Mouse (Mus musculus): Measurements from ENCODE around the gene Ctsk. TPM values are rescaled to one million over a fixed set of nuclear protein-coding genes. Genes with fewer than 3 reads are reported as not detected.

Ctsk gene
- polyA plus RNA-seq, 1 experiment from 2014 or later = 7.9 TPM

Other genes with a start within 250 kb of the Ctsk start
- gene Bnipl, start 248.1 kb upstream of the Ctsk start, polyA plus RNA-seq (2015; fragmentation: Nextera tagmentation; extraction: Ambion mirVana) = 0.29 TPM in 1 of 2 replicates, not detected in the other
- gene Mindy1, start 217.9 kb upstream of the Ctsk start, polyA plus RNA-seq (2015; fragmentation: Nextera tagmentation; extraction: Ambion mirVana) = 34.5 and 36.6 TPM in 2 replicates
- 66.5 and 69.9 TPM in 2 replicates for gene Prune1, start 217.2 kb upstream of the Ctsk start, polyA plus RNA-seq (2015; fragmentation: Nextera tagmentation; extraction: Ambion mirVana)
- gene Anxa9, start 192.1 kb upstream of the Ctsk start, polyA plus RNA-seq (2015; fragmentation: Nextera tagmentation; extraction: Ambion mirVana) = 0.47 and 0.72 TPM in 2 replicates
- 92.7 and 101 TPM in 2 replicates for gene Cers2, start 184.5 kb upstream of the Ctsk start, polyA plus RNA-seq (2015; fragmentation: Nextera tagmentation; extraction: Ambion mirVana)
- gene Setdb1, start 142.1 kb upstream of the Ctsk start, polyA plus RNA-seq (2015; fragmentation: Nextera tagmentation; extraction: Ambion mirVana) = 39.3 and 42.7 TPM in 2 replicates
- not detected in 2 replicates for gene 4930558C23Rik, start 96.4 kb upstream of the Ctsk start, polyA plus RNA-seq (2015; fragmentation: Nextera tagmentation; extraction: Ambion mirVana)
- 15.8 and 17.5 TPM in 2 replicates for gene Arnt, start 64.9 kb upstream of the Ctsk start, polyA plus RNA-seq (2015; fragmentation: Nextera tagmentation; extraction: Ambion mirVana)
- gene Ctss, start 27.5 kb downstream of the Ctsk start, polyA plus RNA-seq (2015; fragmentation: Nextera tagmentation; extraction: Ambion mirVana) = 14.3 and 19.3 TPM in 2 replicates
- not detected in 2 replicates for gene Hormad1, start 60.4 kb downstream of the Ctsk start, polyA plus RNA-seq (2015; fragmentation: Nextera tagmentation; extraction: Ambion mirVana)
- 25.8 and 26.8 TPM in 2 replicates for gene Golph3l, start 89.7 kb downstream of the Ctsk start, polyA plus RNA-seq (2015; fragmentation: Nextera tagmentation; extraction: Ambion mirVana)
- gene Ensa, start 125.7 kb downstream of the Ctsk start, polyA plus RNA-seq (2015; fragmentation: Nextera tagmentation; extraction: Ambion mirVana) = 109 and 110 TPM in 2 replicates
- 46.3 and 47.4 TPM in 2 replicates for gene Mcl1, start 159.5 kb downstream of the Ctsk start, polyA plus RNA-seq (2015; fragmentation: Nextera tagmentation; extraction: Ambion mirVana)
- 1.2 TPM in 2 replicates for gene Adamtsl4, start 188.7 kb downstream of the Ctsk start, polyA plus RNA-seq (2015; fragmentation: Nextera tagmentation; extraction: Ambion mirVana)
- 12.6 and 16.4 TPM in 2 replicates for gene Ecm1, start 240.3 kb downstream of the Ctsk start, polyA plus RNA-seq (2015; fragmentation: Nextera tagmentation; extraction: Ambion mirVana)